Mouse (Mus musculus): ENCODE measurements around the gene Mtif3.
A peak's percentile ranks its signal among the peaks of the same experiment; 100 is the strongest.
"Not testable (repeated sequence)": the region's sequence is repeated elsewhere in the genome, so short reads cannot be mapped to it uniquely, and the experiment has no call there.

Mtif3 gene

GRCm38 (mm10) chr5:146954576-146954975 lies 9.0 kb downstream of the Mtif3 start:
- no peak for DNase-seq (ENCODE audit: low spot score)

GRCm38 (mm10) chr5:146948508-146949088 lies 15.0 kb downstream of the Mtif3 start, which contains the start of gene Gtf3a:
Gtf3a (plus strand) TSS chr5:146948657.
- peak; percentile 77 for DNase-seq (ENCODE audit: low spot score)

GRCm38 (mm10) chr5:146948041-146948507 lies 15.5 kb downstream of the Mtif3 start:
- DNase-seq (ENCODE audit: low spot score), result no peak

- DNase-seq (ENCODE audit: low spot score), result no peak
These were observed 16.1 kb downstream of the Mtif3 start for GRCm38 (mm10) chr5:146947497-146947896.

- DNase-seq (ENCODE audit: low spot score), result no peak
These were observed 16.9 kb downstream of the Mtif3 start for GRCm38 (mm10) chr5:146946682-146947081.

GRCm38 (mm10) chr5:146944568-146944967 lies 19.0 kb downstream of the Mtif3 start:
- no peak for DNase-seq (ENCODE audit: low spot score)

GRCm38 (mm10) chr5:146942965-146943364 lies 20.6 kb downstream of the Mtif3 start:
- DNase-seq (ENCODE audit: low spot score), result no peak

GRCm38 (mm10) chr5:146941939-146942338 lies 21.7 kb downstream of the Mtif3 start:
- not testable (repeated sequence) for DNase-seq (ENCODE audit: low spot score)

- DNase-seq (ENCODE audit: low spot score), result peak; percentile 55
These were observed 23.4 kb downstream of the Mtif3 start for GRCm38 (mm10) chr5:146940219-146940618.

- no peak for DNase-seq (ENCODE audit: low spot score)
These were observed 24.3 kb downstream of the Mtif3 start for GRCm38 (mm10) chr5:146939109-146939796.

- no peak for DNase-seq (ENCODE audit: low spot score)
These were observed 25.8 kb downstream of the Mtif3 start for GRCm38 (mm10) chr5:146937541-146938503.

- DNase-seq (ENCODE audit: low spot score), result no peak
These were observed 30.1 kb downstream of the Mtif3 start for GRCm38 (mm10) chr5:146933466-146933865.

- no peak for DNase-seq (ENCODE audit: low spot score)
These were observed 31.6 kb downstream of the Mtif3 start for GRCm38 (mm10) chr5:146931904-146932553.

GRCm38 (mm10) chr5:146931422-146931821 lies 32.2 kb downstream of the Mtif3 start:
- no peak for DNase-seq (ENCODE audit: low spot score)

- no peak for DNase-seq (ENCODE audit: low spot score)
These were observed 36.9 kb downstream of the Mtif3 start for GRCm38 (mm10) chr5:146926673-146927072.

- no peak for DNase-seq (ENCODE audit: low spot score)
These were observed 40.1 kb downstream of the Mtif3 start for GRCm38 (mm10) chr5:146923547-146923946.

GRCm38 (mm10) chr5:146921224-146921623 lies 42.4 kb downstream of the Mtif3 start:
- DNase-seq (ENCODE audit: low spot score), result no peak

GRCm38 (mm10) chr5:146920314-146921161 lies 43.1 kb downstream of the Mtif3 start:
- DNase-seq (ENCODE audit: low spot score), result no peak

GRCm38 (mm10) chr5:146919874-146920273 lies 43.7 kb downstream of the Mtif3 start:
- no peak for DNase-seq (ENCODE audit: low spot score)

GRCm38 (mm10) chr5:146917357-146917756 lies 46.2 kb downstream of the Mtif3 start:
- not testable (repeated sequence) for DNase-seq (ENCODE audit: low spot score)

GRCm38 (mm10) chr5:146916806-146917205 lies 46.8 kb downstream of the Mtif3 start:
- DNase-seq (ENCODE audit: low spot score), result no peak

Measured in lung, postnatal 25 days (tissue).